Mouse (Mus musculus) limb, embryonic 14.5 days (tissue): ENCODE data around the gene Klk12. TPM values are rescaled to one million over a fixed set of nuclear protein-coding genes. Genes with fewer than 3 reads are reported as not detected.
A peak's percentile ranks its signal among the peaks of the same experiment; 100 is the strongest.

ENCODE experiments used
- ATAC-seq: fragments of 200-750 bp; cut with Nextera tagmentation; 2 replicates; pipeline ENCODE4 v1.8.0; 2017; ENCODE audit warnings: low read depth, moderate number of reproducible peaks, moderate TSS enrichment; ENCODE audit not compliant: low FRiP score
- DNase-seq: peaks from one replicate; pipeline ENCODE4 v3.0.0-alpha.2; 2015; ENCODE audit warnings: low spot score
- H3K27ac ChIP-seq: fragments of 300-500 bp; sonication (generic); replicated peaks from 2 replicates; pipeline ENCODE4 v1.5.1; 2014; ENCODE audit warnings: low read depth, mild to moderate bottlenecking, low read length, moderate library complexity, mixed read lengths
- H3K27me3 ChIP-seq: fragments of 300-500 bp; sonication (generic); 2 replicates; pipeline ENCODE4 v1.6.1; 2014; ENCODE audit warnings: low read length, mixed read lengths; ENCODE audit not compliant: control insufficient read depth, insufficient read depth
- H3K36me3 ChIP-seq: fragments of 300-500 bp; sonication (generic); 2 replicates; pipeline ENCODE4 v1.6.1; 2014; ENCODE audit warnings: mild to moderate bottlenecking, low read length, moderate library complexity, mixed read lengths; ENCODE audit not compliant: control insufficient read depth, insufficient read depth
- H3K4me1 ChIP-seq: fragments of 300-500 bp; sonication (generic); 2 replicates; pipeline ENCODE4 v1.6.1; 2014; ENCODE audit warnings: antibody characterized with exemption, low read length, mixed read lengths; ENCODE audit not compliant: control insufficient read depth, insufficient read depth
- H3K4me2 ChIP-seq: fragments of 300-500 bp; sonication (generic); replicated peaks from 2 replicates; pipeline ENCODE4 v1.6.1; 2014; ENCODE audit warnings: low read depth, mild to moderate bottlenecking, low read length, moderate library complexity; ENCODE audit not compliant: severe bottlenecking
- H3K4me3 ChIP-seq: fragments of 300-500 bp; sonication (generic); replicated peaks from 2 replicates; pipeline ENCODE4 v1.5.1; 2014; ENCODE audit warnings: low read length
- H3K9ac ChIP-seq: fragments of 300-500 bp; sonication (generic); 2 replicates; pipeline ENCODE4 v1.6.1; 2014; ENCODE audit warnings: mild to moderate bottlenecking, low read depth, low read length, moderate library complexity; ENCODE audit not compliant: severe bottlenecking
- H3K9me3 ChIP-seq: fragments of 300-500 bp; sonication (generic); 2 replicates; pipeline ENCODE4 v1.6.1; 2016; ENCODE audit warnings: low read length; ENCODE audit not compliant: control insufficient read depth
- POLR2A ChIP-seq: fragments of 200-500 bp; IDR thresholded peaks from 2 replicates; pipeline ENCODE4 v1.8.0; 2012; ENCODE audit warnings: inconsistent platforms, mild to moderate bottlenecking, moderate library complexity, borderline replicate concordance; ENCODE audit not compliant: insufficient read depth, insufficient read length; ENCODE audit errors: extremely low read depth
- WGBS: fragments of 180-500 bp; shearing (Covaris S2); extraction: QIAGEN DNeasy Blood & Tissue Kit; methylation state at CpG from one replicate; pipeline ENCODE4 v1.1.7; 2014; 5-methylcytosine and 5-hydroxymethylcytosine counted together
- polyA plus RNA-seq, 2 experiments: library from polyadenylated mRNA; depleted of rRNA in 1 of 2; stranded (reverse) in 1 of 2; unstranded in 1 of 2; fragments of >200 nt; fragmentation: Nextera tagmentation in 1 of 2; extraction: Ambion mirVana in 1 of 2; gene quantifications; 2 replicates each; pipeline versions ENCODE4 v1.2.1 to v1.2.3; 2012 to 2014

Klk12 gene
- polyA plus RNA-seq, 2 experiments = not detected

- no peak overlapping the region for H3K27ac ChIP-seq
- 0 out of 2 replicates have a peak overlapping the region, but pooled peaks have one; percentile 46 for H3K9ac ChIP-seq
- ATAC-seq (no peak), DNase-seq (peak; percentile 18)
- H3K36me3 ChIP-seq = no peaks in the 10 kb centered on the region
- peaks cover 11% of the 10 kb centered on the region; the same call in 1 of the 2 replicates for H3K4me1 ChIP-seq
- H3K4me3 ChIP-seq = peak overlapping the region; percentile 48
- TF ChIP-seq POLR2A = no peak
- H3K4me2 ChIP-seq = peak overlapping the region; percentile 79
- H3K27me3 ChIP-seq = peaks cover 7% of the 10 kb centered on the region; the same call in 1 of the 2 replicates
- H3K9me3 ChIP-seq = no peaks in the 10 kb centered on the region
- 5% methylated on average over 7 of the region's 8 CpGs for WGBS
Observed at GRCm38 (mm10) chr7:43796355-43796754, 27.7 kb downstream of the Klk12 start.

- peak within 1 kb of the TSS; percentile 46 for H3K9ac ChIP-seq
- DNase-seq (no peak), ATAC-seq (peak; percentile 34; the same call in 1 of the 2 replicates)
- 1% methylated on average over 27 of the region's 28 CpGs for WGBS
- H3K9me3 ChIP-seq = no peaks in the 10 kb centered on the region
- peaks cover 7% of the 10 kb centered on the region; the same call in 1 of the 2 replicates for H3K27me3 ChIP-seq
- TF ChIP-seq POLR2A = no peak
- no peaks in the 10 kb centered on the region for H3K36me3 ChIP-seq
- H3K4me2 ChIP-seq = peak within 1 kb of the TSS; percentile 79
- peaks cover 11% of the 10 kb centered on the region; the same call in 1 of the 2 replicates for H3K4me1 ChIP-seq
- no peak within 1 kb of the TSS for H3K27ac ChIP-seq
- peak within 1 kb of the TSS; percentile 48 for H3K4me3 ChIP-seq
Observed at GRCm38 (mm10) chr7:43797333-43797769, 28.7 kb downstream of the Klk12 start, which contains the start of gene Klk8. Gene Klk8 (plus strand): TSS chr7:43797577.

GRCm38 (mm10) chr7:43797844-43798462 is 29.3 kb downstream of the Klk12 start:
- no peak overlapping the region for H3K27ac ChIP-seq
- H3K9me3 ChIP-seq = no peaks in the 10 kb centered on the region
- H3K4me3 ChIP-seq = peak overlapping the region; percentile 48
- DNase-seq (no peak), ATAC-seq (0 out of 2 replicates have a peak, but pooled peaks have one; percentile 30)
- H3K4me1 ChIP-seq = peaks cover 11% of the 10 kb centered on the region; the same call in 1 of the 2 replicates
- peak overlapping the region; percentile 79 for H3K4me2 ChIP-seq
- no peak for TF ChIP-seq POLR2A
- WGBS = 41% methylated on average over 13 of the region's 13 CpGs
- H3K27me3 ChIP-seq = peaks cover 7% of the 10 kb centered on the region; the same call in 1 of the 2 replicates
- H3K36me3 ChIP-seq = no peaks in the 10 kb centered on the region
- H3K9ac ChIP-seq = peak overlapping the region; percentile 46

- 60% methylated on average over 7 of the region's 7 CpGs for WGBS
- no peaks in the 10 kb centered on the region for H3K9me3 ChIP-seq
- no peak overlapping the region for H3K4me2 ChIP-seq
- no peaks in the 10 kb centered on the region for H3K36me3 ChIP-seq
- H3K27me3 ChIP-seq = peaks cover 7% of the 10 kb centered on the region; the same call in 1 of the 2 replicates
- no peak overlapping the region for H3K9ac ChIP-seq
- DNase-seq (no peak), ATAC-seq (no peak)
- H3K4me1 ChIP-seq = peaks cover 11% of the 10 kb centered on the region; the same call in 1 of the 2 replicates
- no peak overlapping the region for H3K27ac ChIP-seq
- no peak for TF ChIP-seq POLR2A
- no peak overlapping the region for H3K4me3 ChIP-seq
Observed at GRCm38 (mm10) chr7:43799876-43800275, 31.2 kb downstream of the Klk12 start.

DNA sequence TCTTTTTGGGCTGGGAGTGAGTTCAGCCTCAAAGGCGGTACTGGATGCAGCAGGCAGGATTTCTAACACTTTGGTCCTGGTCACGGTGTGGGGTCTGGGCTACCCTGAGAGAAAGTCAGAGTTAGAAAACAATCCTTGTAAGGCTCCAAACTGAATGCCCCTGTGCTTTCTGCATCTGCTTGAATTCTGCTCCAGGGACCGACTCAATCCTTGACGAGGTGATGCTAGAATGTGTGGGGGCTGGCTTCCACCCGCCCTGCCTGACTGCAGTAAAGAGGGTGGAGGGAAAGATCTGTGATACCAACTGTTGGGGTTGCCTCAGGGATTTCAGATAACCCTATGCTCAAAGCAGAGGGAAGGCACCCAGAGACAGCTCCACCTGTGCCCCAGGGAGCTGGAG is 42.3 kb downstream of the Klk12 start, which contains the start of gene Klk7:
Gene Klk7, plus strand, starts transcription at position 301 of the 400 bp plus-strand sequence.
- H3K9ac ChIP-seq = no peak within 1 kb of the TSS
- ATAC-seq (no peak), DNase-seq (no peak)
- no peaks in the 10 kb centered on the region for H3K9me3 ChIP-seq
- H3K27me3 ChIP-seq = no peaks in the 10 kb centered on the region
- H3K4me2 ChIP-seq = no peak within 1 kb of the TSS
- H3K4me3 ChIP-seq = no peak within 1 kb of the TSS
- no peaks in the 10 kb centered on the region for H3K4me1 ChIP-seq
- H3K36me3 ChIP-seq = no peaks in the 10 kb centered on the region
- no peak for TF ChIP-seq POLR2A
- H3K27ac ChIP-seq = no peak within 1 kb of the TSS
- WGBS = 37% methylated on average over 5 of the region's 5 CpGs
